Mouse (Mus musculus) layer of hippocampus, adult 9-10 months (tissue): ENCODE measurements around the gene Slc17a9.
A peak's percentile ranks its signal among the peaks of the same experiment; 100 is the strongest.

ENCODE experiments used
- DNase-seq: peaks from one replicate; pipeline ENCODE4 v3.0.0; 2022; ENCODE audit warnings: low spot score

The Slc17a9 gene

GRCm38 (mm10) chr2:180724585-180725413, at the start of gene Slc17a9:
Slc17a9 (plus strand) TSS chr2:180725263.
- DNase-seq = no peak

DNA sequence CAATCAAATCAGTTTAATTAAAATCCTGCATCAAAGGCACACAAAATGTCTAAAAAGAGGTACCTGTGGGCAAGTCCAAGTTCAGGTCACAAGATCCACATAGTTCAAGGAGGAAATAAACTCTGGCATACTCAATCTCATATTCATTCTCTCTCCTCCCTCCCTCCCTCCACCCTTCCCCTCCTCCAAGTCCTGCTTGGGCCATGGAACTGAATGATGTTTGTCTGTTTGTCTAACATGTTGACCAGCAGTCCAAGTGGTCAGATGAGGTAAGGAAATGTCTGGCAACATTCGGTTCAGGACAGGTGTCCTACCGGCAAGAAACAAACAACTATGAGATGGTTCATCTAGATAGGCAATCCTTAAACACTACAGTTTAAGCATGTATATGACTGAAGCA, 48.4 kb upstream of the Slc17a9 start:
- DNase-seq = no peak

GRCm38 (mm10) chr2:180678609-180679140, 46.4 kb upstream of the Slc17a9 start:
- peak; percentile 83 for DNase-seq

DNA sequence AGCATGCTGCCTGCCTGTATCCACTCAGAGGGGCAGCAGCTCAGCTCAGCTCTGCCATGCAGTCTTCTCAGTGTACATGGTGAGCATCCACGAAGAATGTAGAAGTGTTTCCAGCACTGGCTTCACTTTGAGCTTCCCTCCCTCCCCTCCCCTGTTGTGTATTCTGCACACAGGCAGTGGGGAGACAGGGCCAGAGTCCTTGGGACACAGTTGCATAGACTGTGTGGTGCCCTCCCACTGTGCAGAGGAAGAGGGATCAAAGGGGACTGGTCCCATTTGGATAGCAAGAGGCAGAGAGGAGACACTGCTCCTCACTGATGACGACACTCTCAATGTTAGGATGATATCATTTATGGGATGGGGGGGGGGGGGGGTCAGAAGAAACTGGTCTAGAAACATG, 43.8 kb upstream of the Slc17a9 start:
- no peak for DNase-seq

DNA sequence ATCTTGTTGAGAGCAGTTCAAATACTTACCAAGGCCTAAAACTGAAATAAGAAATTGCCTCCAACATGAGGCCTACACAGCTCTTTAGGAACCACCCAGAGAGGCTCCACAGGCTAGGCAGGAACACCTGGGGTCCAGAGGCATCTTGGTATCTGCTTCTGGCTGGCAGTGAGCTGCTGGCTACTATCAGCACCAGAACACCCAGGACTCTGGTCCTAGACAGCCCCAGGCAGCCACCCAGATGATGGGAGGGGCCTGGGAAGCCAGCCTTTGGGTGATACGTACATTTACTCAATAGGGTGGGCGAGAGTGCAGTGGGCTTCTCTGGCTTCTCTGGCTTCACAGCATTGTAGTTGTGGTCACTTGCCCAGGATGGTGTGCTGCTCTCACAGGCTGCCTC, 41.5 kb upstream of the Slc17a9 start:
- DNase-seq = no peak

DNA sequence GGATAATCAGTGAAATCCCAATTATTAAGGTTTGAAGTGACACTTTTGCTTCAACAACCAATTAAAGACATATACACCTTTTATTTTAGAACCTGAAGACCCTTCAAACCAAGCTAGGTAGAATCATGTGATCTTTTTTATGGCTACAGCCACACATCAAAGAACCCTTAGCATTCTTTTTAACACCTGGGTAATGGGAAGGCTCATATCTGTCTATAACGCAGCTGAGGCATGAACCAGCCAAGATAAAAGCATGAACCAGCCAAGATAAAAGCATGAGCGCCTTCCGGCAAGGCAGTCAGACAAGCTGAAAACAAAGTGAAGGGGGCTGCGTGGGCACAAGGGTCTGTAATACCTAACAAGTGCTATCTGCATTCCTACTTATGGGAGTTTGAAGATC, 41.0 kb upstream of the Slc17a9 start:
- DNase-seq = no peak

DNA sequence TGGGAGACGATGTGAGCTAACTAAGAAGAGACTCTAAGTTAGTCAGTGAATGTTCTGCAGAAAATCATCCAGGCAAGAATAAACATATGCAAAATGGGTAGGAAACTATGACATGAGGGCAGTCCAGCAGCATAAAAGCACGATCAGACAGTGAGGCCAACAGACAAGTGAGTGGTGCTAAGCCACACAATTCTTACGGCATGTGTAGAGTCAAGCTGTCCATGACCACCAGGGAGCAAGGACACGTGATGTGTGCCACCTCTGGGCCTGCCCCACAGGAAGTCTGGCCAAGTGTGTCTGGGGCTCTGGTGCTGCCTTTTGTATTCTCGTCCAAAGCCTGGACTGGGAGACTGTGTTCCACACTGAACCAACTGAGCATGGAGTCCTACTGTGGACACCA, 35.2 kb upstream of the Slc17a9 start:
- no peak for DNase-seq

- DNase-seq = no peak
Measured at GRCm38 (mm10) chr2:180692630-180693029, 32.4 kb upstream of the Slc17a9 start.

DNA sequence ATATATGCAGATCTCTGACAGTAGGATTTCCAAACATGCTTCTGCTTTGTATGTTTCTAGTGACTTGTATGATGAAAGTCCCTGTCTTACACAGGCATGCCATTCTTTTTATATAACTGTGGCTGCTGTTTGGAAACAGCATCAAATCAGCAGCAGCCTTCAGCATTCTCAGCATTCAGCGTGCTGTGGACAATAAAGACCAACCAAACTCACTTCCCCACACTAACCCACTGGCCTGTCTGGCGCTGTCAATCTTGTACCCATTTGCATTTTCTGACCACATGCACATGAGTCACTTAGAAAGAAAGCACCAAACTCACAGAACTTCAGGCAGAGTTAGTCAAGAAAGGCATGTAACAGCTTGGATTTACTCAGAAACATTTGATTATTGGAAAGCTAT, 29.9 kb upstream of the Slc17a9 start:
- no peak for DNase-seq

- DNase-seq = no peak
Measured at GRCm38 (mm10) chr2:180700457-180700856, 24.6 kb upstream of the Slc17a9 start.

DNA sequence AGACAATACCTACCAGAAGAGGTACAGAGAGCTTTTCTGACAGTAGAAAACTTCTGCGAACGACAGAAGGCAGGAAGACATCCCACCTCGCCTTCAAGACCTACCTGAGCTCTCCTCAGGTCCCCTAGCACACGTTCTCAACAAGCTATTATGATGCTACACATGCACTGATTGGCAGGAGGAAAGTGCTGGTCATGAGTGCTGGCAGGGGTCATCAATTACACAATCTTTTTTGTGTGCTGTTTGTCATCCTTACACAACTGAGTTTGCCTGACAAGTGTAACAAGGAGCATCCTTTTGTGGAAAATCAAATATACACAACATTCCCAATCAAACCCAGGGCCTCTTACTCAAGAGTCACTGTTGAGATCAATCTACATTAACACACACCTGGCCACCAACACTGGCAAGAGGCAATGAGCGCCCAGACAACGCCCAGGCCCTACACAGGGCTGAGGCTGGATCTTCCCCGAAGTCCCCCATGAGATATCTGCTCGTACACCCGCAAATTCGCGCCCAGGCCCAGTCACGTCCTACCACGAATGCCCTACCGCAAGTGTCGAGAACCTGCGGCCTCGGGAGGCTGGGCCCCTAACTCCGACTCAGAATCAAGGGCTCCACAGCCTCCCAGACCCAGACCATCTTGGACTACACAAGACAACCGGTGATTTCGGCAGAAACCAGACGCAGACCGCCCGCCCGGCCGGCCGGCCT, 23.9 kb upstream of the Slc17a9 start:
- DNase-seq = no peak

GRCm38 (mm10) chr2:180701767-180702621, 23.1 kb upstream of the Slc17a9 start:
- DNase-seq = peak; percentile 69

DNA sequence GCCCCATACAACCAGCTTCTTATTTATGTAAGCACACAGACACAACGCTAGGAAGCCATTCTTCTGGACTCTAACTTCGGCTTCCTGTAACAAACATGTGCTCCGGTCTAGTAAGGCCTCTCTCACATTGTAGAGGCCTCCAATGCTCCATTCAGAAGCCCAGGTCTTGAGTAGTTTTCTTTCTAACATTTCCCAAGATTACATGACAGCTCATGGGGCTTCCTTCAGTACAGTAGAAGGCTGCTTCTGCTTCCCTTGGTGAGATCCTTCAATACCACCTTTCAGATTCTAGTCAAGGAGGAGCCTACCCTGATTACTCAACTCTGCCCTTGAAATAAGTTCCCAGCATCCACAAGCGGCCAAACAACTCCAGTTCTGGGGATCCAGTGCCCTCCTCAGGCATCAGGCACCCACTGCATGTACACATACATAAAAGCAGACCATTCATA, 22.3 kb upstream of the Slc17a9 start:
- no peak for DNase-seq

GRCm38 (mm10) chr2:180703175-180703574, 21.9 kb upstream of the Slc17a9 start:
- no peak for DNase-seq

DNA sequence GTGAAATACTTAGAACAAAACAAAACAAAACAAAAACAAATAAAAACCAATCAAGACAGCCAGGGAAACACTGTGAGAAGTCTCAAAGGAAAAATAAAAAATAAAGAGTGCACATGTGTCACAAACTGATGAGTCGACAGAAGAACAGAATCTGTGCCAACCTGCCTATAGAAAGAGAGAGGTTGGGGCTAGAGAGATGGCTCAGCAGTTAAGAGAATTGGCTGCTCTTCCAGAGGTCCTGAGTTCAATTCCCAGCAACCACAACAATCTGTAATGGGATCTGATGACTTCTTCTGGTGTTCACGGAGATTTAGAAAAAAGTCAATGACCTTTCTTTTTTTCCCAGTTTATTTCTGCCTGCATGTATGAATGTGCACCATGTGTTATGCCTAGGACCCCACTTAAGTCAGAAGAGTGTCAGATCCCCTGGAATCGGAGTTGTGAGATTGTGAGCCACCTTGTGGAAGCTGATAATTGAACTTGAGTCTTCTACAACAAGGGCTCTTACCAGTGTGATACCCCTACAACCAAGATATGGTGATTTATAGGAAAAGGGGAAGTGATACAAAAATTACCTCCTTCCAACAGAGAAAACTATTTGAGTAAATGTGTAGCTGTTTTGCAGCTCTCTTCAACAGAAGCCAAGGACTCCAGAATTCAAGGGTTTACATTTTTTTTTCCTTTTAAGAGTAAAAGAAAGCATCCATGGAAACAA, 21.3 kb upstream of the Slc17a9 start:
- no peak for DNase-seq

GRCm38 (mm10) chr2:180704591-180704990, 20.5 kb upstream of the Slc17a9 start:
- DNase-seq = no peak

DNA sequence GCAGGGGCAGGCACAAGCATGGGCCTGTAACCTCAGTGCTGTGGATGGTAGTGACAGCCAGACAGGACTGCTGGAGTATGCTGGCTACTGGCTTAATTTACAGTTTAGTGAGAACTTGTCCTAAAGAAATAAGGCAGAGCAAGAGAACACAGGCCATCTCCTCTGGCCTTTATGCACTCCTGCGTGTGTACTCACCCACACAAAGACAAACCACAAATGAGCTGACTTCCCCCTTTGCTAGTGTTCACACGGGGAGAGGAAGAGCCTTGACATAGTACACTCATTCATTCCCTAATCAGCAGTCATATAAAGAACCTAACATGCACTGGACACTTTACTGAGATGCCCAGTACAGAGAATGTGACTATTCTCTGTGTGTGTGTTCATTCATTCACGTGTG, 20.0 kb upstream of the Slc17a9 start:
- DNase-seq = no peak

DNA sequence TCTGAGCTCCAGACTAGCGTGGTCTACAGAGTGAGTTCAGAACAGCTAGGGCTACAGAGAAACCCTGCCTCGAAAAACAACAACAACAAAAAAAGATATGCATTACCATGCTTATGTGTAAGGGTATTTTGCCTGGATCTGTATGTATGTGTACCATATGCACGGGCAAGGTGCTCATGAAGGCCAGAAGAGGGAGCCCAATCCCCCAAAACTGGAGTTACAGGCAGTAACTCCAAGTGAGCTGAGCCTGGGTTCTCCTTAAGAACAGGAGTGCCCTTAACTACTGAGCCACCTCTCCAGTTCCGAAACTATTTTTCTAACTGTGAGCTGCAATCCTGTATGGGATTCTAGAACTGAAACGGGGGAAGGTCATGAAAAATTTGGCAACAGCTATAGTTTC, 19.1 kb upstream of the Slc17a9 start:
- no peak for DNase-seq

DNA sequence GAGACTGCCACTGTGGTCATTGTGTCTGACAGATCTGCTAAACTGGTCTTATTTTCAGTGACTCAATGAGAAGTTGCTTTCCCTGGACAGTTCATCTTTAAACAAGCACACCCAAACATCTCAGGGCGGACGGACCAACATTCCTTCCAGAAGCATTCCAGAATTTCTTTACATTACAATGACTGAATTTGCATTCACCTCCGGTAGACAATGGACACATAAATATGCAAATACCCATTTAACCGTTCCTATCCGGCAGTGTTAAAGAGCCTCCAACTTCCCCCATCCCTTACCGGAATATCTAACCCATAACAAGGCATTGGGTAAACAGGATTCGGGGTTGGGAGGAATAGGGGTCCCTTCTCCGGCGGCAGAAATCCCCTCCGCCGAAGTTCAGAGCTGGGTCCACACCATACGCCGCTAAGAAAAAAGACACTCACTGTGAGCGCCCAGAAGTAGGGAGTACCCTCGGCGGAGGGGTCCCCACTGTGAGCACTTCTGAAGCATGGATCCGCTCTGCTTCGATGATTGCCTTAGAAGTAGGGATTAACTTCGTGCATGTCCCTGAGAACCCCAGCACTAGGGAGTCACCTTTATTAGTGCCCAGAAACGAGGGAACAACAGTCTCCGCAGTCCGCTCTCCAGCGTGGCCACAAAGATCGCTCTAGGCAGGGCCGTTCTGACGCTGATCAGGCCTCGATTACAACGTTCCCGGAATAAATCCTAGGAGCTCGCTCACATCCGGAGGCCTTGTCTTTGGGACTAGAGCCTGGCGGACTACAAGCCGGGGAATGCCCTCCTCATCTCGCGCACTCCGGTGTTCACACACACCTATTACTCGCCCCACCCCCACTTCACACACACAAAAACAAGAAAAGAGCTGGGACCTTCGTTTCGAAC, 15.8 kb upstream of the Slc17a9 start:
- DNase-seq = no peak

DNA sequence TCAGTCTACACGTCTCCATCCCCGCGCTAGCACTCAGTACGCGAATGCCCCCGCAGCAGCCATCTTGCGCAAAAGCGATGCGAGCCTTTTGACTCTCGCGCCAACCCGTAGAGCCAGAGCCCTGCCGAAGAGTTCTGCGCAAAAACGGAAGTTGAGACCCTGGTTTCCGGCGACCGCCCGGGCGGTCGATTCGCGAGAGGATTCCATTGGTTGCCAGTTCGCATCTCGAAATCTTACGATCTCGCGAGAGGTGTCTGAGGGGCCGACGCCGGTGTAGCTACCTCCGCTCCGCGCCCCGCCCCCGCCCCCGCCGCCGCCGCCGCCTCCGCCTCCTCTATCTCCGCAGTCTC, 15.2 kb upstream of the Slc17a9 start, which contains the start of the genes Dido1 and Gid8:
Gene Dido1, minus strand, starts transcription at position 77 of the 350 bp plus-strand sequence.
Gene Gid8, plus strand, starts transcription at position 195 of the 350 bp plus-strand sequence.
- DNase-seq = peak; percentile 80
